Mouse (Mus musculus): ENCODE measurements at regions not wholly inside any gene's neighbourhood (a gene's known extent, or its start where the extent isn't known, plus 50 kb on each side); places are given as distances from the start of the nearest gene placed in this dataset.

- ATAC-seq (replicated peaks; ENCODE audit: insufficient number of reproducible peaks, low FRiP score, low TSS enrichment, poor library complexity, severe bottlenecking), result no peak
These were observed 197.6 kb upstream of the Nampt start for GRCm38 (mm10) chr12:32621739-32622138.

GRCm38 (mm10) chr12:32628552-32628951 lies 190.8 kb upstream of the Nampt start:
- ATAC-seq (replicated peaks; ENCODE audit: insufficient number of reproducible peaks, low FRiP score, low TSS enrichment, poor library complexity, severe bottlenecking), result no peak

- no peak for ATAC-seq (replicated peaks; ENCODE audit: insufficient number of reproducible peaks, low FRiP score, low TSS enrichment, poor library complexity, severe bottlenecking)
These were observed 186.4 kb upstream of the Nampt start for GRCm38 (mm10) chr12:32632935-32633334.

GRCm38 (mm10) chr12:32635055-32635454 lies 184.3 kb upstream of the Nampt start:
- no peak for ATAC-seq (replicated peaks; ENCODE audit: insufficient number of reproducible peaks, low FRiP score, low TSS enrichment, poor library complexity, severe bottlenecking)

- ATAC-seq (replicated peaks; ENCODE audit: insufficient number of reproducible peaks, low FRiP score, low TSS enrichment, poor library complexity, severe bottlenecking), result no peak
These were observed 181.8 kb upstream of the Nampt start for GRCm38 (mm10) chr12:32637400-32638100.

GRCm38 (mm10) chr12:32640591-32640990 lies 178.8 kb upstream of the Nampt start:
- ATAC-seq (replicated peaks; ENCODE audit: insufficient number of reproducible peaks, low FRiP score, low TSS enrichment, poor library complexity, severe bottlenecking), result no peak

GRCm38 (mm10) chr12:32642493-32642892 lies 176.9 kb upstream of the Nampt start:
- peak; percentile 73 for ATAC-seq (replicated peaks; ENCODE audit: insufficient number of reproducible peaks, low FRiP score, low TSS enrichment, poor library complexity, severe bottlenecking)

GRCm38 (mm10) chr12:32653096-32653495 lies 166.2 kb upstream of the Nampt start:
- no peak for ATAC-seq (replicated peaks; ENCODE audit: insufficient number of reproducible peaks, low FRiP score, low TSS enrichment, poor library complexity, severe bottlenecking)

- ATAC-seq (replicated peaks; ENCODE audit: insufficient number of reproducible peaks, low FRiP score, low TSS enrichment, poor library complexity, severe bottlenecking), result no peak
These were observed 163.2 kb upstream of the Nampt start for GRCm38 (mm10) chr12:32656194-32656593.

GRCm38 (mm10) chr12:32661782-32662413 lies 157.4 kb upstream of the Nampt start:
- ATAC-seq (replicated peaks; ENCODE audit: insufficient number of reproducible peaks, low FRiP score, low TSS enrichment, poor library complexity, severe bottlenecking), result no peak

- no peak for ATAC-seq (replicated peaks; ENCODE audit: insufficient number of reproducible peaks, low FRiP score, low TSS enrichment, poor library complexity, severe bottlenecking)
These were observed 153.3 kb upstream of the Nampt start for GRCm38 (mm10) chr12:32666040-32666439.

- ATAC-seq (replicated peaks; ENCODE audit: insufficient number of reproducible peaks, low FRiP score, low TSS enrichment, poor library complexity, severe bottlenecking), result no peak
These were observed 141.4 kb upstream of the Nampt start for GRCm38 (mm10) chr12:32677908-32678307.

GRCm38 (mm10) chr12:32678756-32679155 lies 140.6 kb upstream of the Nampt start:
- ATAC-seq (replicated peaks; ENCODE audit: insufficient number of reproducible peaks, low FRiP score, low TSS enrichment, poor library complexity, severe bottlenecking), result no peak

- ATAC-seq (replicated peaks; ENCODE audit: insufficient number of reproducible peaks, low FRiP score, low TSS enrichment, poor library complexity, severe bottlenecking), result no peak
These were observed 137.4 kb upstream of the Nampt start for GRCm38 (mm10) chr12:32681910-32682309.

GRCm38 (mm10) chr12:32683375-32683774 lies 136.0 kb upstream of the Nampt start:
- ATAC-seq (replicated peaks; ENCODE audit: insufficient number of reproducible peaks, low FRiP score, low TSS enrichment, poor library complexity, severe bottlenecking), result no peak

- ATAC-seq (replicated peaks; ENCODE audit: insufficient number of reproducible peaks, low FRiP score, low TSS enrichment, poor library complexity, severe bottlenecking), result no peak
These were observed 133.5 kb upstream of the Nampt start for GRCm38 (mm10) chr12:32685788-32686385.

- no peak for ATAC-seq (replicated peaks; ENCODE audit: insufficient number of reproducible peaks, low FRiP score, low TSS enrichment, poor library complexity, severe bottlenecking)
These were observed 130.0 kb upstream of the Nampt start for GRCm38 (mm10) chr12:32689361-32689760.

GRCm38 (mm10) chr12:32690096-32690495 lies 129.2 kb upstream of the Nampt start:
- ATAC-seq (replicated peaks; ENCODE audit: insufficient number of reproducible peaks, low FRiP score, low TSS enrichment, poor library complexity, severe bottlenecking), result no peak

- no peak for ATAC-seq (replicated peaks; ENCODE audit: insufficient number of reproducible peaks, low FRiP score, low TSS enrichment, poor library complexity, severe bottlenecking)
These were observed 127.1 kb upstream of the Nampt start for GRCm38 (mm10) chr12:32692081-32692819.
